Mouse (Mus musculus) hindbrain, embryonic 15.5 days (tissue): ENCODE measurements at regions not wholly inside any gene's neighbourhood (a gene's known extent, or its start where the extent isn't known, plus 50 kb on each side); places are given as distances from the start of the nearest gene placed in this dataset.

Experiments
- ATAC-seq: fragments of 200-750 bp; cut with Nextera tagmentation; 2 replicates; pipeline ENCODE4 v1.8.0; 2017; ENCODE audit warnings: low read depth, moderate number of reproducible peaks, moderate TSS enrichment; ENCODE audit not compliant: low FRiP score
- H3K27ac ChIP-seq: fragments of 300-500 bp; sonication (generic); replicated peaks from 2 replicates; pipeline ENCODE4 v1.5.1; 2015; ENCODE audit warnings: mild to moderate bottlenecking, inconsistent platforms
- H3K27me3 ChIP-seq: fragments of 300-500 bp; sonication (generic); 2 replicates; pipeline ENCODE4 v1.6.1; 2015; ENCODE audit warnings: control low read depth, inconsistent platforms
- H3K36me3 ChIP-seq: fragments of 300-500 bp; sonication (generic); 2 replicates; pipeline ENCODE4 v1.6.1; 2015; ENCODE audit warnings: control low read depth, inconsistent platforms
- H3K4me1 ChIP-seq: fragments of 300-500 bp; sonication (generic); replicated peaks from 2 replicates; pipeline ENCODE4 v1.6.1; 2015; ENCODE audit warnings: control low read depth, inconsistent platforms
- H3K4me2 ChIP-seq: fragments of 300-500 bp; sonication (generic); 2 replicates; pipeline ENCODE4 v1.6.1; 2015; ENCODE audit warnings: moderate library complexity, mild to moderate bottlenecking, inconsistent platforms
- H3K4me3 ChIP-seq: fragments of 300-500 bp; sonication (generic); 2 replicates; pipeline ENCODE4 v1.5.1; 2015; ENCODE audit warnings: mild to moderate bottlenecking, inconsistent platforms
- H3K9ac ChIP-seq: fragments of 300-500 bp; sonication (generic); 2 replicates; pipeline ENCODE4 v1.6.1; 2015; ENCODE audit warnings: inconsistent platforms
- H3K9me3 ChIP-seq: fragments of 300-500 bp; sonication (generic); 2 replicates; pipeline ENCODE4 v1.6.1; 2016; ENCODE audit warnings: control low read depth, inconsistent platforms
- WGBS: fragments of 180-500 bp; shearing (Covaris S2); methylation state at CpG from one replicate; pipeline ENCODE4 v1.1.7; 2015; 5-methylcytosine and 5-hydroxymethylcytosine counted together

GRCm38 (mm10) chr15:56817204-56818157, 659.9 kb downstream of the Slc22a22 start:
- no peak overlapping the region for H3K9ac ChIP-seq
- H3K27ac ChIP-seq, result no peak overlapping the region
- no peak overlapping the region for H3K4me2 ChIP-seq
- no peak overlapping the region for H3K4me3 ChIP-seq
- H3K4me1 ChIP-seq, result peaks cover 5% of the 10 kb centered on the region; the same call in 1 of the 2 replicates
- WGBS, result 50% methylated on average over 5 of the region's 5 CpGs
- H3K27me3 ChIP-seq, result no peaks in the 10 kb centered on the region
- no peaks in the 10 kb centered on the region for H3K9me3 ChIP-seq
- H3K36me3 ChIP-seq, result no peaks in the 10 kb centered on the region
- peak; percentile 84 for ATAC-seq

- no peaks in the 10 kb centered on the region for H3K9me3 ChIP-seq
These were observed 663.5 kb downstream of the Slc22a22 start for GRCm38 (mm10) chr15:56813876-56814275.

GRCm38 (mm10) chr15:56810151-56810550, 667.3 kb downstream of the Slc22a22 start:
- peak overlapping the region; percentile 26; the same call in 1 of the 2 replicates for H3K4me3 ChIP-seq

More at GRCm38 (mm10) chr15:56813876-56814275, 663.5 kb downstream of the Slc22a22 start:
- no peak overlapping the region for H3K4me3 ChIP-seq
- peaks cover 5% of the 10 kb centered on the region; the same call in 1 of the 2 replicates for H3K4me1 ChIP-seq
- no peak overlapping the region for H3K9ac ChIP-seq
- no peak overlapping the region for H3K27ac ChIP-seq
- WGBS, result 53% methylated on average over 5 of the region's 5 CpGs
- no peaks in the 10 kb centered on the region for H3K36me3 ChIP-seq
- no peaks in the 10 kb centered on the region for H3K27me3 ChIP-seq
- no peak overlapping the region for H3K4me2 ChIP-seq
- no peak for ATAC-seq

GRCm38 (mm10) chr15:56807611-56808010, 669.8 kb downstream of the Slc22a22 start:
- Histone ChIP-seq H3K27me3 (no peaks in the 10 kb centered on the region), H3K36me3 (no peaks in the 10 kb centered on the region), H3K9ac (no peak overlapping the region), H3K4me3 (no peak overlapping the region), H3K27ac (no peak overlapping the region), H3K9me3 (no peaks in the 10 kb centered on the region), H3K4me1 (no peaks in the 10 kb centered on the region), H3K4me2 (no peak overlapping the region)
- 61% methylated on average over 5 of the region's 5 CpGs for WGBS
- no peak for ATAC-seq

More at GRCm38 (mm10) chr15:56810151-56810550, 667.3 kb downstream of the Slc22a22 start:
- Histone ChIP-seq H3K36me3 (no peaks in the 10 kb centered on the region), H3K4me1 (no peaks in the 10 kb centered on the region), H3K27me3 (no peaks in the 10 kb centered on the region), H3K9me3 (no peaks in the 10 kb centered on the region), H3K27ac (no peak overlapping the region), H3K4me2 (peak overlapping the region; percentile 42), H3K9ac (no peak overlapping the region)
- ATAC-seq, result no peak
- 38% methylated on average over 13 of the region's 13 CpGs for WGBS

GRCm38 (mm10) chr15:56801933-56802332, 675.5 kb downstream of the Slc22a22 start:
- Histone ChIP-seq H3K4me1 (no peaks in the 10 kb centered on the region), H3K36me3 (no peaks in the 10 kb centered on the region), H3K27me3 (no peaks in the 10 kb centered on the region), H3K27ac (no peak overlapping the region), H3K9me3 (no peaks in the 10 kb centered on the region), H3K4me3 (no peak overlapping the region), H3K4me2 (no peak overlapping the region), H3K9ac (no peak overlapping the region)
- no peak for ATAC-seq
- WGBS, result 93% methylated on average over 2 of the region's 2 CpGs

GRCm38 (mm10) chr15:56775431-56775830, 702.0 kb downstream of the Slc22a22 start:
- Histone ChIP-seq H3K27ac (no peak overlapping the region), H3K9ac (no peak overlapping the region), H3K4me2 (no peak overlapping the region), H3K4me3 (no peak overlapping the region), H3K9me3 (no peaks in the 10 kb centered on the region), H3K36me3 (no peaks in the 10 kb centered on the region), H3K4me1 (no peaks in the 10 kb centered on the region), H3K27me3 (no peaks in the 10 kb centered on the region)
- ATAC-seq, result no peak
- WGBS, result 82% methylated on average over 5 of the region's 5 CpGs

GRCm38 (mm10) chr15:56774648-56775393, 702.6 kb downstream of the Slc22a22 start:
- Histone ChIP-seq H3K27ac (no peak overlapping the region), H3K4me1 (no peaks in the 10 kb centered on the region), H3K4me2 (no peak overlapping the region), H3K4me3 (no peak overlapping the region), H3K9me3 (no peaks in the 10 kb centered on the region), H3K27me3 (no peaks in the 10 kb centered on the region), H3K9ac (no peak overlapping the region), H3K36me3 (no peaks in the 10 kb centered on the region)
- WGBS, result 68% methylated on average over 9 of the region's 9 CpGs
- ATAC-seq, result no peak

- Histone ChIP-seq H3K9me3 (no peaks in the 10 kb centered on the region), H3K27ac (no peak overlapping the region), H3K36me3 (no peaks in the 10 kb centered on the region), H3K4me2 (no peak overlapping the region), H3K27me3 (no peaks in the 10 kb centered on the region), H3K4me3 (no peak overlapping the region), H3K9ac (no peak overlapping the region), H3K4me1 (no peaks in the 10 kb centered on the region)
- WGBS, result 69% methylated on average over 6 of the region's 6 CpGs
- no peak for ATAC-seq
These were observed 711.1 kb downstream of the Slc22a22 start for GRCm38 (mm10) chr15:56766356-56766755.

- 25% methylated on average over 9 of the region's 9 CpGs for WGBS
- Histone ChIP-seq H3K4me3 (no peak overlapping the region), H3K4me2 (peak overlapping the region; percentile 26; the same call in 1 of the 2 replicates), H3K9me3 (no peaks in the 10 kb centered on the region), H3K4me1 (no peaks in the 10 kb centered on the region), H3K36me3 (no peaks in the 10 kb centered on the region), H3K9ac (no peak overlapping the region), H3K27me3 (no peaks in the 10 kb centered on the region), H3K27ac (no peak overlapping the region)
- ATAC-seq, result no peak
These were observed 712.4 kb downstream of the Slc22a22 start for GRCm38 (mm10) chr15:56764957-56765482.

GRCm38 (mm10) chr15:56764019-56764418, 713.4 kb downstream of the Slc22a22 start:
- H3K4me2 ChIP-seq, result no peak overlapping the region
- no peak for ATAC-seq
- no peaks in the 10 kb centered on the region for H3K36me3 ChIP-seq
- WGBS, result 71% methylated on average over 5 of the region's 5 CpGs
- H3K4me1 ChIP-seq, result no peaks in the 10 kb centered on the region
- no peak overlapping the region for H3K4me3 ChIP-seq
- no peak overlapping the region for H3K27ac ChIP-seq
- no peaks in the 10 kb centered on the region for H3K9me3 ChIP-seq
- no peaks in the 10 kb centered on the region for H3K27me3 ChIP-seq
- H3K9ac ChIP-seq, result no peak overlapping the region

- Histone ChIP-seq H3K4me1 (no peaks in the 10 kb centered on the region), H3K36me3 (no peaks in the 10 kb centered on the region), H3K9me3 (no peaks in the 10 kb centered on the region), H3K4me3 (no peak overlapping the region), H3K4me2 (no peak overlapping the region), H3K9ac (no peak overlapping the region), H3K27ac (no peak overlapping the region), H3K27me3 (no peaks in the 10 kb centered on the region)
- 80% methylated on average over 1 of the region's 1 CpGs for WGBS
- no peak for ATAC-seq
These were observed 730.7 kb downstream of the Slc22a22 start for GRCm38 (mm10) chr15:56746698-56747097.

- H3K4me3 ChIP-seq, result no peak overlapping the region
- ATAC-seq, result no peak
- H3K4me1 ChIP-seq, result no peaks in the 10 kb centered on the region
- no peaks in the 10 kb centered on the region for H3K27me3 ChIP-seq
- H3K36me3 ChIP-seq, result no peaks in the 10 kb centered on the region
- no peaks in the 10 kb centered on the region for H3K9me3 ChIP-seq
- H3K9ac ChIP-seq, result no peak overlapping the region
- H3K4me2 ChIP-seq, result no peak overlapping the region
- no peak overlapping the region for H3K27ac ChIP-seq
- WGBS, result 36% methylated on average over 4 of the region's 4 CpGs
These were observed 732.5 kb downstream of the Slc22a22 start for GRCm38 (mm10) chr15:56744915-56745314.
